Mouse (Mus musculus): ENCODE measurements around the gene Gm49425. TPM values are rescaled to one million over a fixed set of nuclear protein-coding genes. Genes with fewer than 3 reads are reported as not detected.

Gene Gm49425
- polyA plus RNA-seq, 1 experiment from 2014 or later, result not detected

DNA sequence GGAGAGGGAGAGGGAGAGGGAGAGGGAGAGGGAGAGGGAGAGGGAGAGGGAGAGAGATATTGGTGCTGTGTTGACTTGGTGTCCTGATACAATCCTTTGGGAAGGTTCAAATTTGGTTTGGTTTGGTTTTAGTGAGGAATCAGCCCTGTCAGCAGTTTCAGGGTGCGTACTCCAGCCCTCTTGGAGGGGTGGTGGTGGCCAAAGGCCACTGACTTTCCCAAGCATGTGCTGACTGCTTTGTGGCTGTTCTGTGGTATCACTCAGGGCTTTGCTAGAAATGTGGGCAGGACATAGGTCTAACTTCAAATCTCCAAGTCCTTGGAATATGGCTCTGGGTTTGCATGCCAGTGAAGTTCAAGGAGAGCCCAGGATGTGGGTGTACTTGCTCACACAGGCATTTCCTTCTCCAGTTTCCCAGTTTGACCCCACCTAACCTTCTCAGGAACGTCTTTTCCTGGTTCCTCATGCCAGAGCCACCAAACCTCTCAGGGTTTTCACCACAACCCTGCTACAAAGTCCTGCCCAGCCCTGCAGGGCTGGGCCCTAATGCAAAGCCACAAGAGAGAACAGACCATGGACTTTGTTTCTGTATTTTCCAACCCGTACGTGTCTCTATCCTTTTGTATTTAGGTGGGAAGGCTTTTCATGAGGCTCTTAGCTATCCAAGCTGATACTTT is 5.6 kb upstream of the Gm49425 start:
- H3K27ac ChIP-seq, result no peak overlapping the region
- no peak for ATAC-seq (ENCODE audit: low FRiP score)
- 72% methylated on average over 4 of the region's 4 CpGs for WGBS

DNA sequence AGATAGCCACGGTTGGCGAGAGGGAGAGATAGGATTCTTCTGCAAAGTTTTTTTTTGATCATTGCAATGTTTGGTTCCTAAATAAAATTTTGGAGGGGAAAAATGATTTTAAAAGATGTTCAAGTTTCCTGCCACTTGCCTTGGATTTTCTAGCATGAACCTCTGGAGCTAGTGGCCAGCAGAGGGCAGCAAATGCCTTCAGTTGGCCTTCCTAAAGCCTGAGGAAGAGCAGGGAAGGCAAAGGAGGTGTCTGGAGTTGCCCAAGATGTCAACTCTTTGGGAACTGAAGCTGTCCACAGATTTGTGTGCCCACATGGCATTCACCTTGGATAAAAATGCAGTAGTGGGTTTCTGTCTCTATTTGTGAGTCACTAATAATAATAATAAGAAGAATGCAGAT is 2.7 kb upstream of the Gm49425 start:
- H3K4me2 ChIP-seq (replicated peaks), result no peak overlapping the region
- H3K27ac ChIP-seq, result no peak overlapping the region
- ATAC-seq (ENCODE audit: low FRiP score), result no peak
- H3K9me3 ChIP-seq (replicated peaks), result no peaks in the 10 kb centered on the region
- no peak overlapping the region for H3K4me3 ChIP-seq
- no peak overlapping the region for H3K9ac ChIP-seq
- no peaks in the 10 kb centered on the region for H3K36me3 ChIP-seq
- WGBS, result 19% methylated on average over 2 of the region's 2 CpGs
- H3K27me3 ChIP-seq, result peaks cover 3% of the 10 kb centered on the region; the same call in 1 of the 2 replicates
- H3K4me1 ChIP-seq, result no peaks in the 10 kb centered on the region

More for the DNA sequence above, 5.6 kb upstream of the Gm49425 start:
- Histone ChIP-seq H3K27me3 (peaks cover 3% of the 10 kb centered on the region; the same call in 1 of the 2 replicates), H3K4me2 (replicated peaks) (no peak overlapping the region), H3K9ac (no peak overlapping the region), H3K4me1 (no peaks in the 10 kb centered on the region), H3K36me3 (no peaks in the 10 kb centered on the region), H3K4me3 (no peak overlapping the region), H3K9me3 (replicated peaks) (no peaks in the 10 kb centered on the region)

DNA sequence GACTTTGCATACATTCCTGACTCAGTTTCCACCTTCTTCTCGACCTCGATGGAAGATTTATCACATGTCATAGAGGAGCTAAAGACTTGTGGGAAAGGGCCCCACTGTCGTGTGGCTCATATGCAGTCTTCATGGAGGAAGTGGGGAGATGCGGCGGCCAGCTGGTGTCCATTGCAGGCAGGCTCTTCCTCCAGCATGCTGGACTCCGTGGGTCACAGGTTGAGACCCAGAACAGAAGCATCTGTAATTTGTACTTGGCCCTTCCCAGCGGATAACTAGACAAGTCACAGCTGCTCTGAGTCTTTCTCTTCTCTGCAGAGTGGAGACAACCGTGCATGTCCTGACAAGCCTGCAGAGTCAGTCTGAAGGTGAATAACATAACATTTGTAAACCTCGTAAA is 8.8 kb downstream of the Gm49425 start:
- WGBS, result 80% methylated on average over 9 of the region's 9 CpGs

DNA sequence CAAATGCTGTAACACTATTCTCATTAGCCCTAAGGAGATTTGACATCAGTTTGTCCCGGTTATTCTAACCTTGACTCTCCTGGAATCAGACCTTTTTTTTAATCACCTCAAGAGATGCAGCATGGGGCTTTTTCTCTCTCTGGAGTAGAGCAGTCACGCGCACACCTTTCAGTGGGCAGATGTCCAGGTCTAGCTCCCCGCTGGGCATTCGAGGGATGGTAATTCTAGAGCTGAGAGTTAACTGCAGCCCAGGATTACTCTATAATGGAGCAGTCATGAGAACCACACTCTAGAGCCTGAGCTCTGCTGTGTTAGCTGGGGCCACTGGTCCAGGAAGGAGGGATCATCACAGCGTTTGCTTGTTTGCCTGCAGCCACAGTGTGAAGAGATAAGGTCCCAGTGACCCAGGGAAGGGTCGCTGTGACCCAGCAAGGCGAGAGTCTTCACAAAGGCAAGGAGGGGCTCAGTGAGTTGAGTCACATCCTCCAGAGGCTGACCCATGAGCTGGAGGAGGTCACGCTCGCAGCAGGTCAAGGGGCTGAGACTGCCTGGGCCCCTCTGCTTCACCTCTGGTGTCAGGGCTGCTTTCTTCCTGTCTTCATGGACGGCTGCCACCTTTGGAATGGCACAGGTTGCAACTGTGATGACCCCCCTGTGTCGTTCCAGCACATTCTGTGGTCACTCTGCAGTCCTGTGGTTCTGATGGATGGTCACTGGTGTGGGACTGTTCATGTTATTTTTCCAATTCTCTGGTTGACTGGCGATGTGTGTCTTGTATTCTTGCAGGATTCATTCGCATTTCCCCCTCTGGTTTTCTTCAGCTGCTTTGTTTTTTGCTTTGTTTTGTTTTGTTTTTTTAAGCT is 9.9 kb downstream of the Gm49425 start:
- no peak for ATAC-seq (ENCODE audit: low FRiP score)
- Histone ChIP-seq H3K27ac (no peak overlapping the region), H3K9ac (no peak overlapping the region), H3K4me1 (no peaks in the 10 kb centered on the region), H3K4me2 (replicated peaks) (no peak overlapping the region), H3K9me3 (replicated peaks) (no peaks in the 10 kb centered on the region), H3K4me3 (no peak overlapping the region), H3K36me3 (no peaks in the 10 kb centered on the region), H3K27me3 (no peaks in the 10 kb centered on the region)
- WGBS, result 60% methylated on average over 14 of the region's 14 CpGs

More for the DNA sequence above, 8.8 kb downstream of the Gm49425 start:
- ATAC-seq (ENCODE audit: low FRiP score), result no peak
- Histone ChIP-seq H3K4me1 (no peaks in the 10 kb centered on the region), H3K36me3 (no peaks in the 10 kb centered on the region), H3K4me2 (replicated peaks) (no peak overlapping the region), H3K9ac (no peak overlapping the region), H3K9me3 (replicated peaks) (no peaks in the 10 kb centered on the region), H3K4me3 (no peak overlapping the region), H3K27ac (no peak overlapping the region), H3K27me3 (no peaks in the 10 kb centered on the region)

DNA sequence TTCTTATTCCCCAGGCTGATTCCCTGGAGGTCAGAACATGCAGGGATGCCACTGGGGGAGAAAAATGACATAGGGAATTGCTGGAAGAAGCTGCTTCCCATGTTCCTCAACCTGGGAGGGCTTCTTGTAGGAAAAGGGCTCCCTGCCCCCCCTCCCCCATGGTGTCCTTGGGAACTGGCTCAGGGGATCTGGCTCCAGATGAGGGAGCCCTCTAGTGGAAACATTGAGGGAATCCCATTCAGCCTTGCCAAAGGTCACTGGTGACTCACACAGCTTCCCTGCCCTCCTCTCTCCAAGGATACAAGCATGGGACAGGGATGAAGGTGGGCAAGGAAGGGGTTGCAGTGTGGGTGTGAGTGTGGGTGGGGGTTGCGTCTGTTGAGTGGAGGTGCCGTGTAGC is 19.9 kb downstream of the Gm49425 start:
- 0 out of 2 replicates have a peak, but pooled peaks cover 4% of the 10 kb centered on the region for H3K27me3 ChIP-seq
- no peaks in the 10 kb centered on the region for H3K4me1 ChIP-seq
- H3K27ac ChIP-seq, result no peak overlapping the region
- ATAC-seq (ENCODE audit: low FRiP score), result no peak
- no peak overlapping the region for H3K4me2 ChIP-seq (replicated peaks)
- H3K9me3 ChIP-seq (replicated peaks), result no peaks in the 10 kb centered on the region
- no peak overlapping the region for H3K4me3 ChIP-seq
- 47% methylated on average over 2 of the region's 2 CpGs for WGBS
- no peaks in the 10 kb centered on the region for H3K36me3 ChIP-seq
- H3K9ac ChIP-seq, result no peak overlapping the region

DNA sequence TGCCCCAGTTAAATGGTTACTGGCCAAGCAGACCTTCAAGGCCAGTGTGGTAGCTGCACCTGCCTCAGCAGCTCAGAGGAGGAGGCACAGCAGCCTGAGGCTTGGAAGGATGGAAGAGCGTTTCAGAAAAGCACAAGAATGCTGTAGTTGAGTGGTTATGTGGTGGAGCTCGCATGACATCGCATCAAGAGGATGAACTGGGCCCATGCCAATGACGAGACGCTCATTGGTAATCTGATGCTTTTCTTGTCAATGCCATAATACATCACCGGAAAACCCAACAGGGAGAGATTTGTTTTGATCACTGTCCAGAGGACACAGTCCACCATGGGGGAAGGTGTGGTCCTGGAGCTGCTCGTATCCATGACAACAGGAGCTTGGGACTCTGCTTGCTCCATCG is 21.8 kb downstream of the Gm49425 start:
- Histone ChIP-seq H3K36me3 (no peaks in the 10 kb centered on the region), H3K27ac (no peak overlapping the region), H3K4me3 (no peak overlapping the region), H3K4me2 (replicated peaks) (no peak overlapping the region), H3K9ac (no peak overlapping the region), H3K4me1 (no peaks in the 10 kb centered on the region), H3K27me3 (0 out of 2 replicates have a peak, but pooled peaks cover 4% of the 10 kb centered on the region), H3K9me3 (replicated peaks) (no peaks in the 10 kb centered on the region)
- 86% methylated on average over 8 of the region's 8 CpGs for WGBS
- no peak for ATAC-seq (ENCODE audit: low FRiP score)

DNA sequence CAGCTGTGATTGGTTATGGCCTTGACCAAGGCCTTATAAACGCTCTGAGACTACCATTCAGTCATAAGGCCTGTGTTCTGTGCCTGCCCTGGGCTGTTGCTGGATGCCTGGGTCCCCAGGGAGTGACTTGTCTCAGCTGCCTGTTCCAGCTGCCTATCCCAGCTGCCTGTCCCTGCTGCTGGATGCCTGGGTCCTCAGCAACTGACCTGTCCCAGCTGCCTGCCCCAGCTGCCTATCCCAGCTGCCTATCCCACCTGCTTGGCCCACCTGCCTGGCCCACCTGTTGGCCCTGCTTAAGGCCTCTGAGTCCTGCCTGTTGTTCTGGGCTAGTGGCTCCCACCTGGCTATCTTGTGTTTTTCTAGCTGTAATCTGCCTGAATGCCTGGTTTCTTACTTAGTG is 22.9 kb downstream of the Gm49425 start:
- H3K4me2 ChIP-seq (replicated peaks), result no peak overlapping the region
- 56% methylated on average over 1 of the region's 1 CpGs for WGBS

DNA sequence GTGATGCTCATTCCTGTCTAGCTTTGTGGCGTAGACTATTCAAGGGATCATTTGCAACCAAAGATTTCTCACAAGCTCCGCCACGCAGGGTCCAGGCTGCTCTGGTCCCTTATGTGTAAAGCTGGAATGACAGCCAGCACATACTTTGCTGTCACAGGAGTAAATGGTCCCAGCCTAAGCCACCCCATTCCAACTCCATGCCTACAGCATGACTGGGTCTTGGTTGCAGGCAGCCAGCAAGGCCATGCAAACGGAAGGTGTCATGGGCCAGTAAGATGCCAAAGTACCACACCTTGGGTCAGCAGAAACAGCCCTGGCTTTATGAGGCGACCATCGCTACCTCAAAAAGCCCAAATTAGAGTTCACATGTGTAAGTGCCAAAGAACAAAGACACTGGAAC is 23.3 kb downstream of the Gm49425 start:
- no peaks in the 10 kb centered on the region for H3K9me3 ChIP-seq (replicated peaks)
- no peaks in the 10 kb centered on the region for H3K36me3 ChIP-seq
- WGBS, result 90% methylated on average over 6 of the region's 6 CpGs
- H3K4me3 ChIP-seq, result no peak overlapping the region
- no peak overlapping the region for H3K4me2 ChIP-seq (replicated peaks)
- ATAC-seq (ENCODE audit: low FRiP score), result no peak
- H3K4me1 ChIP-seq, result no peaks in the 10 kb centered on the region
- H3K27me3 ChIP-seq, result 0 out of 2 replicates have a peak, but pooled peaks cover 4% of the 10 kb centered on the region
- no peak overlapping the region for H3K9ac ChIP-seq
- no peak overlapping the region for H3K27ac ChIP-seq

More for the DNA sequence above, 22.9 kb downstream of the Gm49425 start:
- Histone ChIP-seq H3K36me3 (no peaks in the 10 kb centered on the region), H3K9me3 (replicated peaks) (no peaks in the 10 kb centered on the region), H3K4me1 (no peaks in the 10 kb centered on the region), H3K9ac (no peak overlapping the region), H3K27ac (no peak overlapping the region), H3K27me3 (0 out of 2 replicates have a peak, but pooled peaks cover 4% of the 10 kb centered on the region), H3K4me3 (no peak overlapping the region)
- no peak for ATAC-seq (ENCODE audit: low FRiP score)

DNA sequence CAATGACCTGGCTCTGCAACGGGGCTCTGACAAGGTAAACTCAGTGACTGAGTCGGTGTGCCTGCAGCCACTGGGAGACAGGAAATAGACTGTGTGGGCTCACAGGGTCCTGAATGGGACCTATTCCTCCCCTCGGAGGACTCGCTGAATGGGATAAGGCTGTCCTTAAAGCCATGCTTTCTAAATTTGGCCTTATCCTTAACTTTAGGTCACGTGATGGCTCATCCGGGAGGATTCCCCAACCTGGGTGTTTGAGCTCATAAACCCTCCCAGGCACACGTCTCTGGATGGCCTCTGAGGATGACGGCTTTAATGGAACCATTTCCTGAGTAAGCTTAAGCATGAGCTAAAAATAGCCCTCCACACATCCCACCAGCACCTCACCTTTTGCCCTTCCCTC is 24.3 kb downstream of the Gm49425 start:
- ATAC-seq (ENCODE audit: low FRiP score), result no peak
- H3K9me3 ChIP-seq (replicated peaks), result no peaks in the 10 kb centered on the region
- no peak overlapping the region for H3K4me3 ChIP-seq
- H3K27ac ChIP-seq, result no peak overlapping the region
- no peak overlapping the region for H3K9ac ChIP-seq
- no peaks in the 10 kb centered on the region for H3K4me1 ChIP-seq
- 72% methylated on average over 8 of the region's 8 CpGs for WGBS
- H3K4me2 ChIP-seq (replicated peaks), result no peak overlapping the region
- H3K27me3 ChIP-seq, result 0 out of 2 replicates have a peak, but pooled peaks cover 4% of the 10 kb centered on the region
- H3K36me3 ChIP-seq, result no peaks in the 10 kb centered on the region

DNA sequence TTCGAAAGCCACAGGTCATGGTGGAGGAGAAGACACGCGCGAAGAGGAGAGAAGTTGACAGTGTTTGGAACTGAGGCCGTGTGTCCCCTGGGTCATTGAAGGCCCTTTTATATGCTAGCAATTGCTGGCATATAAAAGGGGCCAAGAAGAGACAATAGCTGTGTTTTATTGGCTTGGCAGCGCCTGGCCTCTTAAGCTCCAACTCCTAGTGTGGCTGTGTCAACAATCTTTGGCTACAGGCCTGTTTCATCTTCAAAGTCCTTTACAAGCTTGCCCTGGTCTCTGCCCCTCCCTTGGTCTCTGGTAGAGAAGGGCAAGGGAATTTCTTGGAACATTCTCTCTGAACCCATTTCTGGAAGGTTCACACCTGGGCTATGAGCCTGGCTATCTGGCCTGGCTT is 25.6 kb downstream of the Gm49425 start, which contains the start of gene Krt83:
Gene Krt83 (minus strand): TSS at position 82 of the 400 bp plus-strand sequence.
- ATAC-seq (ENCODE audit: low FRiP score), result no peak
- H3K9me3 ChIP-seq (replicated peaks), result no peaks in the 10 kb centered on the region
- H3K27me3 ChIP-seq, result 0 out of 2 replicates have a peak, but pooled peaks cover 4% of the 10 kb centered on the region
- WGBS, result 69% methylated on average over 6 of the region's 6 CpGs
- H3K36me3 ChIP-seq, result no peaks in the 10 kb centered on the region
- H3K4me1 ChIP-seq, result no peaks in the 10 kb centered on the region
- no peak within 1 kb of the TSS for H3K4me3 ChIP-seq
- H3K9ac ChIP-seq, result no peak within 1 kb of the TSS
- H3K4me2 ChIP-seq (replicated peaks), result no peak within 1 kb of the TSS
- H3K27ac ChIP-seq, result no peak within 1 kb of the TSS

DNA sequence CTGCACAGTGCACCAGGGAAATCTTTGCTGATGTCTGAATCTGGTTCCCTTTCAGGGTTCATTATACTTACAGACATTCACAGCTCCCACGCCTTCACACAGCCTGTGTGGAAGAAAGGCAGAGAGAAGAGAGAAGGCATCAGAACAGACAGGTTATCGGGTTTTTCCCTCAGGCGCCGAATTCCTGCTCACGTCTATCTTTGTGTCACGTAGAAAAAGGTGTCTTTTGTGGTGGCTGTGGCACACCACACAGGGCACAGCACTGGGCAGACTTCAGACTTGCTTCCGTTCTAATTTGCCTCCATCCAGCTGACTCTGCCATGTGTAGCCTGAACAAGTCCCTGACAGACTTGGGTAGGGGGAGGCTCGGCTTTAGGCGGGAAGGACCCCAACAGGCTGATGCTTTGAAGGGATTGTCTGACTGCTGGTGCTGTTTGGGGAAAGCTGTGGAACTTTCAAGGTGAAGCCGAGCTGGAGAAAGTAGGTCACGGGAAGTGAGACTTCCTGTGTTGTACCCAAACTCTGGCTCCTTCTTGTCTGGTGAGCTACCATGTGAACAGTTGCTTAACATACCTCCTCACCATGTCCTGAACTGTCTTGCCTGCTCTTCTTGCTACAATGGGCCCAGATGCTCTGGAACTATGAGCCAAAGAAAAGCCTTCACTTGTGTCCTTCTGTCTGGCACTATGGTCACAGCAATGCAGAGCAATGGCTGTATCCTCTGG is 31.0 kb downstream of the Gm49425 start:
- no peaks in the 10 kb centered on the region for H3K36me3 ChIP-seq
- H3K4me2 ChIP-seq (replicated peaks), result no peak overlapping the region
- no peak overlapping the region for H3K4me3 ChIP-seq
- no peak overlapping the region for H3K9ac ChIP-seq
- WGBS, result 88% methylated on average over 11 of the region's 11 CpGs
- no peaks in the 10 kb centered on the region for H3K27me3 ChIP-seq
- H3K4me1 ChIP-seq, result peaks cover 4% of the 10 kb centered on the region; the same call in 1 of the 2 replicates
- H3K27ac ChIP-seq, result no peak overlapping the region
- no peak for ATAC-seq (ENCODE audit: low FRiP score)
- H3K9me3 ChIP-seq (replicated peaks), result no peaks in the 10 kb centered on the region

DNA sequence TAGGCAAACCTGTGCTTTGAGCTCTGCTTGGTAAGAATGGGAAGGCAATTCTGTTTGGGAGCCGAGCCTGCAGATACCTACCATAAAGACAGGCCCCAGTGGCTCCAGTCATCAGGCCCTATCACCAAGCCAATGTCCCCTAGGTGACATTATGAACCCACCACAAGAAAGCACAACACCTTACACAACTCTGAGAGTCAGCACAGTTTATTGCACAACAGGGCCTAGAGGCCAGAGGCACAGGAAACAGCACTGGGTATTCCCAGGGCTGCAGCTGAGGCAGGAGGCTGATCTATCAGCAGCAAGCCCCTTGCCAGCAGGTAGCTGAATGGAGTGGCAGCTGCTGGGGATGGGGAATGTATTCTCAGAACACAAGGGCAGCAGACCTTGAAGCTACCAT is 32.1 kb downstream of the Gm49425 start:
- H3K4me2 ChIP-seq (replicated peaks), result no peak overlapping the region
- no peaks in the 10 kb centered on the region for H3K9me3 ChIP-seq (replicated peaks)
- H3K4me1 ChIP-seq, result peaks cover 4% of the 10 kb centered on the region; the same call in 1 of the 2 replicates
- H3K4me3 ChIP-seq, result no peak overlapping the region
- no peak for ATAC-seq (ENCODE audit: low FRiP score)
- no peak overlapping the region for H3K27ac ChIP-seq
- H3K36me3 ChIP-seq, result no peaks in the 10 kb centered on the region
- H3K27me3 ChIP-seq, result no peaks in the 10 kb centered on the region
- WGBS, result 71% methylated on average over 1 of the region's 1 CpGs
- no peak overlapping the region for H3K9ac ChIP-seq

Measured in hindbrain, embryonic 12.5 days (tissue).